Mouse (Mus musculus) heart, embryonic 11.5 days (tissue): ENCODE measurements around the gene Catsperb. TPM values are rescaled to one million over a fixed set of nuclear protein-coding genes. Genes with fewer than 3 reads are reported as not detected.

Experiments used
- ATAC-seq: fragments of 200-750 bp; cut with Nextera tagmentation; replicated peaks from 2 replicates; pipeline ENCODE4 v1.8.0; 2017; ENCODE audit warnings: moderate library complexity; ENCODE audit not compliant: insufficient number of reproducible peaks, low FRiP score, low TSS enrichment
- H3K27ac ChIP-seq: fragments of 300-500 bp; sonication (generic); 2 replicates; pipeline ENCODE4 v1.5.1; 2014; ENCODE audit warnings: mild to moderate bottlenecking, low read depth, low read length
- H3K27me3 ChIP-seq: fragments of 300-500 bp; sonication (generic); 2 replicates; pipeline ENCODE4 v1.6.1; 2014; ENCODE audit warnings: mild to moderate bottlenecking, low read length, mixed read lengths; ENCODE audit not compliant: control insufficient read depth, insufficient read depth
- H3K36me3 ChIP-seq: fragments of 300-500 bp; sonication (generic); 2 replicates; pipeline ENCODE4 v1.6.1; 2014; ENCODE audit warnings: mild to moderate bottlenecking, low read length, moderate library complexity, mixed read lengths; ENCODE audit not compliant: control insufficient read depth, insufficient read depth
- H3K4me1 ChIP-seq: fragments of 300-500 bp; sonication (generic); 2 replicates; pipeline ENCODE4 v1.6.1; 2014; ENCODE audit warnings: low read length; ENCODE audit not compliant: control insufficient read depth, insufficient read depth
- H3K4me2 ChIP-seq: fragments of 300-500 bp; sonication (generic); 2 replicates; pipeline ENCODE4 v1.6.1; 2014; ENCODE audit warnings: mild to moderate bottlenecking, moderate library complexity
- H3K4me3 ChIP-seq: fragments of 300-500 bp; sonication (generic); 2 replicates; pipeline ENCODE4 v1.5.1; 2014; ENCODE audit warnings: low read depth, low read length
- H3K9ac ChIP-seq: fragments of 300-500 bp; sonication (generic); 2 replicates; pipeline ENCODE4 v1.6.1; 2014; ENCODE audit warnings: mild to moderate bottlenecking, low read depth, low read length, moderate library complexity
- H3K9me3 ChIP-seq: fragments of 300-500 bp; sonication (generic); replicated peaks from 2 replicates; pipeline ENCODE4 v1.6.1; 2016; ENCODE audit warnings: low read length; ENCODE audit not compliant: control insufficient read depth
- WGBS: fragments of 180-500 bp; shearing (Covaris S2); extraction: QIAGEN DNeasy Blood & Tissue Kit; methylation state at CpG from one replicate; pipeline ENCODE4 v1.1.7; 2014; ENCODE audit not compliant: insufficient replicate concordance; 5-methylcytosine and 5-hydroxymethylcytosine counted together
- microRNA-seq: library from miRNA; unstranded; fragments of <30 nt; microRNA quantifications from one replicate; pipeline ENCODE4, GENCODE M21; 2016; ENCODE audit warnings: borderline number of aligned reads
- polyA plus RNA-seq: library from polyadenylated mRNA; unstranded; fragments of >200 nt; fragmentation: Nextera tagmentation; extraction: Ambion mirVana; gene quantifications from 2 replicates; pipeline ENCODE4 v1.2.1, GENCODE M21; 2014

Catsperb gene
- polyA plus RNA-seq, 1 experiment from 2014 or later, result not detected

- no peak overlapping the region for H3K4me3 ChIP-seq
- H3K4me1 ChIP-seq, result no peaks in the 10 kb centered on the region
- 85% methylated on average over 2 of the region's 2 CpGs for WGBS
- no peaks in the 10 kb centered on the region for H3K27me3 ChIP-seq
- H3K36me3 ChIP-seq, result no peaks in the 10 kb centered on the region
- no peak overlapping the region for H3K4me2 ChIP-seq
- no peak overlapping the region for H3K9ac ChIP-seq
- H3K9me3 ChIP-seq, result no peaks in the 10 kb centered on the region; the same call in 1 of the 2 replicates
- ATAC-seq, result no peak
- no peak overlapping the region for H3K27ac ChIP-seq
Observed at GRCm38 (mm10) chr12:101667502-101667901, 263.0 kb downstream of the Catsperb start.

Small RNA genes within 50 kb of the gene (microRNA-seq; reads per million reads assigned to microRNA genes)
- gene Gm24542, result not detected
